Mouse (Mus musculus) embryo, embryonic 11.5 days (tissue): ENCODE results near the gene Bcl9l.

ENCODE experiments used
- DNase-seq: peaks from one replicate; pipeline ENCODE4 v3.0.0-alpha.2; 2012; ENCODE audit warnings: low read depth, low spot score

Gene Bcl9l

GRCm38 (mm10) chr9:44540676-44541075 lies 58.1 kb downstream of the Bcl9l start:
- DNase-seq = no peak

GRCm38 (mm10) chr9:44542364-44542763 lies 59.7 kb downstream of the Bcl9l start:
- no peak for DNase-seq

- DNase-seq = no peak
Observed at GRCm38 (mm10) chr9:44544986-44545385, 62.4 kb downstream of the Bcl9l start.

- no peak for DNase-seq
Observed at GRCm38 (mm10) chr9:44548412-44549152, 66.0 kb downstream of the Bcl9l start.

DNA sequence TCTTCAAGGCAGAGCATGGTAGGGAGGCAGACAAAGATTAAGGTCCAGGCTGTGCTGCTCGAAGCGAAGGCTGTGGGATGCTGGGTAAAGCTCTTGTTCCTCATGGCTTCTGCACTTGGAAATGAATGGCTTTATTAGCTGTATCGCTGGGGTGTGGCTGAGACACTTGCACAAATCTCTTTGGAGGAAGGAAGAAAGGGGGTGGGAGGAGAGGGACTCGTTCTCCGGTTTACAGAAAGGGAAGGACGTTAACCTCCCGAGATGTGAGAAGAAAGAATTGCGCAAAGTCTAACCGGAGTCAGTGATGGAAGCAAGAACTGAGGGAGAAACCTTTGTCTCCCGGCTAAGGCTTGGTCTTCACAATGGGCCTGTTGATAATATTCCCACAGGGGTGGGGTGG lies 68.5 kb downstream of the Bcl9l start:
- DNase-seq = no peak

DNA sequence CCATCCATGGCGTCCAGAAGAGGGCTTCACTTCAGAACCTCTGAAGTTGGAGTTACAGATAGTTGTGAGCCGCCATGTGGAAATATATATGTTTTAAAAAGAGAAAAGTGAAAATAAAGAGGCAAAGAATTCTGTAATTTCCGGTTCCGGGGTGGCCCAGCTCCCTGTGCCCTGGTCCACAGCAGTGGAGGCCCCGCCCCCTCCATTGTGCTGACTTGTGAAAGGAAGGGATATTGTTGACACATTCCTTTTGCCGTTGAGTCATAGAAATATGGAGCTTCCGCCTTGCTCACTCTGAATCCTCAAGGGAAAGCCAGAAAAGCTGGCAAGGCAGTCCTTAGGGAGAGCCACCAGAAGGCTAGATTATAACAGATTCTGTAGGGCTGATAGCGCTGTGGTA lies 69.5 kb downstream of the Bcl9l start:
- DNase-seq = no peak
